Mouse (Mus musculus): ENCODE measurements around the gene Erbin. TPM values are rescaled to one million over a fixed set of nuclear protein-coding genes. Genes with fewer than 3 reads are reported as not detected.

Gene Erbin
- total RNA-seq, 2 experiments from 2014 or later = 54.6 to 54.8 TPM

DNA sequence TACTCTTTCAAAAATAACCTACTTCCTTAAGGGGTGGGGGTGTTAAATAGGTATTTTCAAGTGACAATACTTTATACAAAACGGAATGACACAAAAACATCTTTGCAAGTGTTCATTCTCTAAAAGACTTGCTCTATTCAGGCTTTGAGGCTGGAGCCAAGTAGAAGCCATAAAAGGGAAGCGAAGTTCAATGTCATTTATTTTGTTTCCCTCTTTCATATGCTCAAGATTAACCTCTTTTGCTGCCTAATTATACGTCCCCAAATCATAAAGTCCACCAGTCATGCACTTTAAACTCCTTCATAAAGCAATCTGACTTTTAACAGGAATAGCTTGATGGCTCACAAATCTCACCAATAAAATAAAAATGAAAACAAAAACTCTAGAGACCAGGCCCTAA lies 1.9 kb downstream of the Erbin start:
- intact Hi-C loops (cut with DNase I) = no loop called here
- DNase-seq = no peak

- intact Hi-C loops (cut with DNase I) = no loop called here
- DNase-seq = no peak
Observed at GRCm38 (mm10) chr13:103914114-103914736, 6.1 kb downstream of the Erbin start.

GRCm38 (mm10) chr13:103912351-103912750 lies 8.0 kb downstream of the Erbin start:
- no peak for DNase-seq
- intact Hi-C loops (cut with DNase I) = no loop called here

DNA sequence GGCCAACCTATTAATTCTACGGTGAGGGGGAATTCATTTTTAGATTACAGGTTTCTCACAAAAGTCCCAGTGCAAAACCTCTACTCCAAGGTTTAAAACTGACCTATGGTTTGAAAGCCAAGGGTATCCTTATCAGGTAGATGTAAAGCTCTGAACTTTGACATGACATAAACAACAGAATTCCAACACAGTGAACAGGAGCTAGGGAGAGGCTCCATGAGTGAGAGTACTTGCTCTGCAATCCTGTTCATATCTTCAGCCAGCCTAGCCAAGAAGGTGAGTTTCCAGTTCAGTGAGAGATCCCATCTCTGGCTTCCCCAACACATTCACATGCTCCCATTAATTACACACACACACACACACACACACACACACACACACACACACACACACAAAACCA lies 9.7 kb downstream of the Erbin start:
- intact Hi-C loops (cut with DNase I) = no loop called here
- no peak for DNase-seq

GRCm38 (mm10) chr13:103909894-103910293 lies 10.4 kb downstream of the Erbin start:
- intact Hi-C loops (cut with DNase I) = no loop called here

DNA sequence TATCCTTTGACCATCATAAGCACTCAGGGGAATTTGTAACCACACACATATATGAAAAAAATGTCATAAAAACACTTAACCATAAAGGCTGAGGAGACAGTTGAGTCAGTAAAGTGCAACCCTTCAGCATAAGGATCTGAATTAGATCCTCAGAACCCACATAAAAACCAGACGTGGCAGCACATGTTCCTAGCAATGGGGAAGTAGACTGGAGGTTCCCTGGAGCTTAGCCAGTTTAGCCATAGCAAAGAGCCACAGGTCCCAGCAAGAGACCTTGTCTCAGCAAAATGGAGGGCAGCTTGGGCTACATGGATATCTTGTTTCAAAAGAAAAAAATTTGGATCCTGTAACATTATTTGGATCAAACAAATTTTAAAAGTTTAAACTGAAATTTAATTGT lies 20.3 kb downstream of the Erbin start:
- intact Hi-C loops (cut with DNase I) = no loop called here
- no peak for DNase-seq

More at GRCm38 (mm10) chr13:103909894-103910293, 10.4 kb downstream of the Erbin start:
- DNase-seq = no peak

DNA sequence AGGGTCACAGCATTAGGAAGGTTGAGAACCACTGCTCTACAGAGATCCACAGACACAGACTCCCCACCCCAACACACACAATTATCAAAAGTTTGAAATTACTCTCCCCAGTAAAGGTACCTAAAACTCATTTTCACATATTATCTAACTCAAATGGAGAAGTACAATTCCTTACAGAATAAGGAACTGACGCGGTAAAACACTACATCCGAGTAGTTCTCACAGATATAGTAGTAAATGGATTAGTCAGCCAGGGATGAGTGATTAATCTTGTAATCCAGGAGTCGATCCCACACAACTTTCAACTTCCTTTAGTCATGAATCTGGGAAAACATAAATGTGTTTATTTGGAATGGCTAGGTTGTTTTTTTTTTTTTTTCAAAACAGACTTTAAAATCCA lies 22.7 kb downstream of the Erbin start:
- no peak for DNase-seq
- intact Hi-C loops (cut with DNase I) = no loop called here

DNA sequence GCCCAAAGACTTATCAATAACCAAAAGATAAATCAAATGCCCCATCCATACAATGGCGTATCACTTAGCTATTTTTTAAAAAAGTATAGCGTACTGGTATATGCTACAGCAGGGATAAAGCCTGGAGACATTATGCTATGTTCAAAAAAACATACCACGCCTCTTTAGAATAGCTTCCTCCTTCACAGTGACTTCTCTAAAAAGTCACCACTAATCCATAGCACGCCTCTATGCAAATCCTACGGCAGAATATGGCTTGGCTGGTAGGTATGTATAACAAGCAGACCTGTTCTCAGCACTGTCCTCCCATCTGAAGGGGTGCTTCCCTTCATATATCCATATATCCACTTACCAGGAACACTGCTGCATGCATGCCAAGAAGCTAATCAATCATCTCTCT lies 27.2 kb downstream of the Erbin start:
- no peak for DNase-seq
- intact Hi-C loops (cut with DNase I) = no loop called here

- intact Hi-C loops (cut with DNase I) = no loop called here
Observed at GRCm38 (mm10) chr13:103890038-103890437, 30.3 kb downstream of the Erbin start.

GRCm38 (mm10) chr13:103886503-103886902 lies 33.8 kb downstream of the Erbin start:
- intact Hi-C loops (cut with DNase I) = no loop called here
- DNase-seq = no peak

More at GRCm38 (mm10) chr13:103890038-103890437, 30.3 kb downstream of the Erbin start:
- DNase-seq = no peak

GRCm38 (mm10) chr13:103881200-103881599 lies 39.1 kb downstream of the Erbin start:
- DNase-seq = no peak
- intact Hi-C loops (cut with DNase I) = no loop called here

GRCm38 (mm10) chr13:103876743-103877142 lies 43.6 kb downstream of the Erbin start:
- intact Hi-C loops (cut with DNase I) = no loop called here
- DNase-seq = no peak

DNA sequence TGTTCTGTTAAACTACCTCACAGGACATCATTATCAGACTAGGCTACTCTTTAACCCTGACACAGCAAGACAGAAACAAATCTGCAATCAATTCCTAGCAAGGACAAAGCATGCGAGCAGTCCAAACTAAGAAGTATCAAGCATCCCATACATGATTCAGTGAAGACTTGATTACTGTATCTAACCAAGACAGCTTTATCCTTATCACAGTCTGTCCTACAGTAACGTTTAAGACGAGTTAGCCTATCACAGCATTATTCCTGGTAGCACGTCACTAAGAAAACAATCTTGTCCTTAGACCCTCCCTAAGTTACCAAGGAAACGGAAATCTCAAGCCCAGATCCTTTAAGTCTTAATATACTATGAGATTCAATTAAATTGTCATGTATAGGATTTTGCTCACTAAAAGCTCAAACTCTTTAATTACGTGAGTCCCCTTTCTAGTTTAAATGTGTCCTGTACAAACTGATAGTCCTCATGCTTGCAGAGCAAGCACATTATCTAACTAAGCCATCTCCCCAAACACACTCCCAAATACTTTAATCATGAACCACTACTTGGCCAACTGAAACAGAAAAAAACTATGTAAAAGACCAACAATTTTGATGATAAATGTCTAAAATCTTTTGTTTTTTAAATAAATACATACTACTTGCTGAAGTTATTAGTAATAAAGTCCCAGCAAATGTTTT lies 44.3 kb downstream of the Erbin start:
- no peak for DNase-seq

GRCm38 (mm10) chr13:103870786-103871185 lies 49.5 kb downstream of the Erbin start:
- peak in 1 of 2 experiments; percentile 8 for DNase-seq
- intact Hi-C loops (cut with DNase I) = loop anchor here (5.0 kb wide), 1 partner anchor 52 kb away; the partner anchor contains the start of gene Erbin

More for the DNA sequence above, 44.3 kb downstream of the Erbin start:
- intact Hi-C loops (cut with DNase I) = no loop called here

GRCm38 (mm10) chr13:103870117-103870516 lies 50.2 kb downstream of the Erbin start:
- DNase-seq = no peak
- intact Hi-C loops (cut with DNase I) = loop anchor here (5.0 kb wide), 1 partner anchor 52 kb away; the partner anchor contains the start of gene Erbin

GRCm38 (mm10) chr13:103868875-103869274 lies 51.4 kb downstream of the Erbin start:
- DNase-seq = no peak
- intact Hi-C loops (cut with DNase I) = no loop called here

DNA sequence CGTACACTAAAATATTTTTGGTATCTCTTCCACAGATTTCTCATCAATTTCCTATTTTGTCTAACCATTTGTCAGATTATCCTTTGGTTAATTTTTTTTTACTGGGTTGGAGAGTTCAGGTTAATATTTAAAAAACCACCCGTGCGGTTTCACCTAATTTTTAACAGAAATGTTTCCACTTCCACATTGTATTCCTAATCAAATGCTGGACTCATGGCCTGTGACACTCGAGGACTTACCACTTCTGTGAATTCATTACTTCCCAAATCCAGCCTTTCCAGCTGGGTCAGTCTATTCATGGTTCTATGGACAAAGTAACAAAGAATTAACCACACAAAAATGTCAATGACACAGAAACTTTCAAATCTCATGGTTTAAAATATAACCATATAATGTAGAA lies 58.3 kb downstream of the Erbin start:
- intact Hi-C loops (cut with DNase I) = no loop called here

DNA sequence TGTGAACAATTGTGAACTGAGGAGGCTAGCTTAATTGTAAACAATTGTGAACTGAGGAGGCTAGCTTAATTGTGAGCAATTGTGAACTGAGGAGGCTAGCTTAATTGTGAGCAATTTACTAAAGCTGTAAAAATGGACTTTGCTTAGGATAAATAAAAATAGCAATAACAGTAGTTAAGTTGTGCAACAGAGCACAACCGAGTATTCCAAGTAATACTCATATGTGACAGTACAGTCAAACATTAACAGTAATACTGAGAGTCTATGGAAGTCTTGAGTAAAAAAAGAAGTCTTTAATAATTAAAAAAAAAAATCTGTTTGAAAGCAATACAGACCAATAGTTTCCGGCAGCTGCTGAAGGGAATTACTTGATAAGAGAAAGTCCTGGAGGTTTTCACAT lies 61.3 kb downstream of the Erbin start:
- DNase-seq = no peak
- intact Hi-C loops (cut with DNase I) = loop anchor here (5.0 kb wide), 1 partner anchor 188 kb away; no protein-coding TSS in a partner anchor

More for the DNA sequence above, 58.3 kb downstream of the Erbin start:
- no peak for DNase-seq

GRCm38 (mm10) chr13:103847614-103848013 lies 72.7 kb downstream of the Erbin start:
- intact Hi-C loops (cut with DNase I) = no loop called here

GRCm38 (mm10) chr13:103841287-103842201 lies 78.8 kb downstream of the Erbin start:
- no peak for DNase-seq
- intact Hi-C loops (cut with DNase I) = no loop called here

More at GRCm38 (mm10) chr13:103847614-103848013, 72.7 kb downstream of the Erbin start:
- DNase-seq = no peak

- peak in 1 of 2 experiments; percentile 25 for DNase-seq
- intact Hi-C loops (cut with DNase I) = no loop called here
Observed at GRCm38 (mm10) chr13:103838619-103839018, 81.7 kb downstream of the Erbin start.
